Mouse (Mus musculus) brain, embryonic 14.5 days (tissue): ENCODE results near the gene Erbb2.

Source experiments
- CTCF ChIP-seq: fragments of 200-500 bp; IDR thresholded peaks from 2 replicates; pipeline ENCODE4 v1.5.1; 2012; ENCODE audit warnings: inconsistent platforms, mild to moderate bottlenecking, moderate library complexity, borderline replicate concordance; ENCODE audit not compliant: insufficient read depth, insufficient read length; ENCODE audit errors: extremely low read depth
- POLR2A ChIP-seq: fragments of 200-500 bp; IDR thresholded peaks from 2 replicates; pipeline ENCODE4 v1.6.1; 2012; ENCODE audit warnings: mild to moderate bottlenecking, inconsistent platforms, borderline replicate concordance; ENCODE audit not compliant: poor library complexity, insufficient read depth, insufficient read length, severe bottlenecking; ENCODE audit errors: extremely low read depth

GRCm38 (mm10) chr11:98445679-98446078, 33.4 kb downstream of the Erbb2 start:
- TF ChIP-seq CTCF (no peak), POLR2A (no peak)
